Mouse (Mus musculus) kidney, adult 2 months (tissue): Measurements from ENCODE around the gene D130043K22Rik. TPM values are rescaled to one million over a fixed set of nuclear protein-coding genes. Genes with fewer than 3 reads are reported as not detected.

Experiments
- DNase-seq: peaks from one replicate; pipeline ENCODE4 v3.0.0; 2021
- H3K27ac ChIP-seq: fragments of 200-500 bp; 2 replicates; pipeline ENCODE4 v1.5.1; 2012; ENCODE audit warnings: low read depth, low read length, control low read depth, inconsistent platforms; ENCODE audit not compliant: insufficient read depth
- H3K27me3 ChIP-seq: fragments of 200-500 bp; replicated peaks from 2 replicates; pipeline ENCODE4 v1.6.1; 2012; ENCODE audit warnings: mild to moderate bottlenecking, moderate library complexity, low read length, inconsistent platforms; ENCODE audit not compliant: control insufficient read depth, insufficient read depth
- H3K36me3 ChIP-seq: fragments of 200-500 bp; 2 replicates; pipeline ENCODE4 v1.6.1; 2012; ENCODE audit warnings: mild to moderate bottlenecking, moderate library complexity, low read length, inconsistent platforms; ENCODE audit not compliant: control insufficient read depth, insufficient read depth
- H3K4me1 ChIP-seq: fragments of 200-500 bp; 2 replicates; pipeline ENCODE4 v1.6.1; 2011; ENCODE audit warnings: low read length; ENCODE audit not compliant: control insufficient read depth, insufficient read depth
- H3K4me3 ChIP-seq: fragments of 200-500 bp; 2 replicates; pipeline ENCODE4 v1.5.1; 2011; ENCODE audit warnings: mild to moderate bottlenecking, low read depth, low read length, control low read depth; ENCODE audit not compliant: insufficient read depth
- CTCF ChIP-seq: fragments of 200-500 bp; conservative IDR thresholded peaks from 2 replicates; pipeline ENCODE4 v1.5.1; 2011; ENCODE audit warnings: low read depth, mild to moderate bottlenecking, control low read depth, low read length, moderate library complexity, mixed read lengths; ENCODE audit not compliant: insufficient read depth, insufficient read length
- POLR2A ChIP-seq: fragments of 200-500 bp; IDR thresholded peaks from one replicate; pipeline ENCODE4 v1.6.1; 2011; ENCODE audit warnings: low read depth, low read length, control low read depth
- WGBS: fragments of 180-500 bp; shearing (Covaris S2); methylation state at CpG from one replicate; pipeline ENCODE4 v1.1.7; 2018; 5-methylcytosine and 5-hydroxymethylcytosine counted together
- polyA plus RNA-seq: library from polyadenylated mRNA; depleted of rRNA; stranded (reverse); fragments of >200 nt; gene quantifications from 2 replicates; pipeline ENCODE4 v1.2.3, GENCODE M21; 2012

Gene D130043K22Rik
- polyA plus RNA-seq, 1 experiment, result 0.67 TPM

DNA sequence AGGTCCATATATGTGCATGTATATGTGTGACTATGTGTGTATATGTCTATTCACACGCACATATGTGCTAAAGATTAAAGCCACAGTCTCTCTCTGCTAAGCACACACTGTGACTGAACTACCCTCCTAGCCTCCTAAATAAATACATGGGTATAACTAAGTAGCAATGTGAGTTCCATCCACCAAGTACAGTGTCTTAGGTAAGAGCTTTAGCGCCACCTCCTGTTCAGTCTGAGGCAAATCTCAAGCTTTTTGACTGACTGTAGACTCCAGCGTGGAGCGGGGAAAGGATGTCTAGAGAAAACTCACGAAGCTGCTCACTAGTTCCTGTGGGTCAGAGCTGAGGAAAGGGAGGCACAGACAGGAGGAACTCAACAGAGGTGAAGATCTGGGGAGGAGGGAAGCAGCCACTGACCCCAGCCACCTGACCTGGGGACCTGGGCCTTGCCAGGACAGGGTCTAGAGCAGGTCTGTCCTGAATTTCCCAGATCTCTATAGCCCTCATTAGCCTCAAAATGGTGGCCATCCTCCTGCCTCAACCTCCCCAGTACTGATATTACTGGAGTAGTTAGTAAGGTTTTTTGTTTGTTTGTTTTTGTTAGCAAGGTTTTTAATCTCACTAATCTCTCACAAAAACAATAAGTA lies 75.5 kb downstream of the D130043K22Rik start:
- TF ChIP-seq POLR2A (no peak), CTCF (peak; percentile 67)
- Histone ChIP-seq H3K4me3 (no peak overlapping the region), H3K27ac (no peak overlapping the region), H3K4me1 (no peaks in the 10 kb centered on the region; the same call in 1 of the 2 replicates), H3K36me3 (no peaks in the 10 kb centered on the region; the same call in none of the 2 replicates), H3K27me3 (no peaks in the 10 kb centered on the region)
- peak; percentile 69 for DNase-seq
- 20% methylated on average over 5 of the region's 5 CpGs for WGBS

DNA sequence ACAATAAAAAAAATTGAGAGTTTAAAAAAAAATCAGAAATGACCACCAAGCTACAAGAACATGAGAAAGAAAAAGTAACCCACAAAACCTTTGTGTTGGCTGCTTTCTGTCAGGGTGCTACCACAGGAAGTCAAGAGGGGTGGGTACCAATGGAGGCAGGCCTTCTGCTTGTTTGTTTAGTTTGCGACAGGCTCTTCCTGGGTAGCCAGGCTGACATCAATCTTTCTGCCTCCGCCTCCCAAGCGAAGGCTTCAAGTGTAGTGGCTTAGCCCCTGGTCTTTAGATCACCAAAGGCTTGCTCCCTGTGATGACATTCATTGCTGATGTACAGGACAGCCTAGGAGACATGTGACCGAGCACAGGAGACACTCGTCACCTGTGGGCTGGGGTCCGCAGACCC lies 76.3 kb downstream of the D130043K22Rik start:
- Histone ChIP-seq H3K27me3 (no peaks in the 10 kb centered on the region), H3K4me1 (no peaks in the 10 kb centered on the region; the same call in 1 of the 2 replicates), H3K27ac (no peak overlapping the region), H3K36me3 (no peaks in the 10 kb centered on the region; the same call in 1 of the 2 replicates), H3K4me3 (no peak overlapping the region)
- TF ChIP-seq CTCF (no peak), POLR2A (no peak)
- 87% methylated on average over 6 of the region's 6 CpGs for WGBS
- DNase-seq, result no peak

DNA sequence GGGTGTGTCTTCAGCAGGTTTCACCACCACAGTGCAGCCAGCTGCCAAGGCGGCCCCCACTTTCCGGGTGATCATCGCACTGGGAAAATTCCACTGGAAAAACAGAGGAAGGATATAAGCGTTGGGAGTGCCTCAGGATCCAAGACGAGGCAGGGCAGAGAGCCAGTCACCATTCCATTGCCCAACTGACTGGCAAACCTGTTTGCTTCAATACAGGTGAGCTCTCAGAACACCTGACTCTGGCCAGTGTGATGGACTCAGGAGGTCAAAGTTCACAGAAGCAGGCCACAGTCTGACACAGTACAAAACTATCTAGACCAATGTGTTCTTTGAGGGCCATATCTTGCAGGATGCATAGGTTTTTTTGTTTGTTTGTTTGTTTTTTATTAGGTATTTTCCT lies 79.1 kb downstream of the D130043K22Rik start:
- Histone ChIP-seq H3K36me3 (no peaks in the 10 kb centered on the region), H3K4me3 (no peak overlapping the region), H3K27ac (no peak overlapping the region), H3K4me1 (no peaks in the 10 kb centered on the region; the same call in 1 of the 2 replicates), H3K27me3 (no peaks in the 10 kb centered on the region)
- DNase-seq, result no peak
- WGBS, result 85% methylated on average over 5 of the region's 5 CpGs
- no peak for TF ChIP-seq POLR2A
- no peak for TF ChIP-seq CTCF

GRCm38 (mm10) chr13:24930591-24930990 lies 85.7 kb downstream of the D130043K22Rik start:
- H3K27me3 ChIP-seq, result no peaks in the 10 kb centered on the region
- H3K4me1 ChIP-seq, result no peaks in the 10 kb centered on the region; the same call in 1 of the 2 replicates
- TF ChIP-seq CTCF, result no peak
- TF ChIP-seq POLR2A, result no peak
- no peak overlapping the region for H3K27ac ChIP-seq
- no peak overlapping the region for H3K4me3 ChIP-seq
- no peaks in the 10 kb centered on the region for H3K36me3 ChIP-seq
- DNase-seq, result peak; percentile 55

DNA sequence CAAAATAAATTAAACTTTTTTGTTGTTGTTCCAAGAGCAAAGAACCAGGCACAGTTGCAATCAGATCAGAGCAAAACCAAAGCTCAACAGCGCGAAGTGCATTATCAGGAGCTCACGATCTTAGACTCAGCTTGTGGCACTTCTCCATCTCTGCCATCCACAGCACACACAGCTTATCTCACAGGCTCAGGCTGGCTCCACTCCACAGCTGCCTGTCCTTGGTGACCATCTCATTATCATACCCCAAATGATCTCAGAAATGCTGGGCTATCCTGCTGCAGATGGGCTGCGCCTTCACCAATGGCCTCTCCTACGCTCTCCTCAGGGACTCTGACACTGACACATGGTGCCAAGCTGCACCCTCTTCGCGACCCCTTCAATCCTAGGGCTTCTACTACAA lies 88.3 kb downstream of the D130043K22Rik start:
- Histone ChIP-seq H3K36me3 (no peaks in the 10 kb centered on the region), H3K27ac (no peak overlapping the region), H3K27me3 (no peaks in the 10 kb centered on the region), H3K4me1 (peaks cover 5% of the 10 kb centered on the region; the same call in 1 of the 2 replicates), H3K4me3 (no peak overlapping the region)
- TF ChIP-seq POLR2A, result no peak
- TF ChIP-seq CTCF, result no peak
- no peak for DNase-seq
- 91% methylated on average over 7 of the region's 7 CpGs for WGBS

DNA sequence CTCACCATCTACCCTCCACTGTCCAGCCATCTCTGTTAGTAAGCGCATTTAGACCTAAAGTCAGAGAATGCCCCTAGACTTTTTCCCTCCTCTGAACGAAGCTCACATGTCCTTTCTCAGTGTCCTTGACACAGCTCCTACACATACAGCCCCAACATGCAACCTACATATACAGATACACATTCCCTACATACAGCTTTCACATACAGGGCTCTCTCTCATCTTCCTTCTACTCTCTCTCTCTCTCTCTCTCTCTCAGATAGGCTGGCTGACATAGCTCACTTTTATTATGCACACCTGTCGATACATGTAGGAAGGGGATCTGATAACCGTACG lies 91.8 kb downstream of the D130043K22Rik start:
- H3K27me3 ChIP-seq, result no peaks in the 10 kb centered on the region
- no peak for DNase-seq
- H3K4me3 ChIP-seq, result peak overlapping the region; percentile 77
- no peak overlapping the region for H3K27ac ChIP-seq
- H3K4me1 ChIP-seq, result peaks cover 5% of the 10 kb centered on the region; the same call in 1 of the 2 replicates
- TF ChIP-seq POLR2A, result no peak
- no peak for TF ChIP-seq CTCF
- WGBS, result 25% methylated on average over 5 of the region's 5 CpGs
- H3K36me3 ChIP-seq, result no peaks in the 10 kb centered on the region

DNA sequence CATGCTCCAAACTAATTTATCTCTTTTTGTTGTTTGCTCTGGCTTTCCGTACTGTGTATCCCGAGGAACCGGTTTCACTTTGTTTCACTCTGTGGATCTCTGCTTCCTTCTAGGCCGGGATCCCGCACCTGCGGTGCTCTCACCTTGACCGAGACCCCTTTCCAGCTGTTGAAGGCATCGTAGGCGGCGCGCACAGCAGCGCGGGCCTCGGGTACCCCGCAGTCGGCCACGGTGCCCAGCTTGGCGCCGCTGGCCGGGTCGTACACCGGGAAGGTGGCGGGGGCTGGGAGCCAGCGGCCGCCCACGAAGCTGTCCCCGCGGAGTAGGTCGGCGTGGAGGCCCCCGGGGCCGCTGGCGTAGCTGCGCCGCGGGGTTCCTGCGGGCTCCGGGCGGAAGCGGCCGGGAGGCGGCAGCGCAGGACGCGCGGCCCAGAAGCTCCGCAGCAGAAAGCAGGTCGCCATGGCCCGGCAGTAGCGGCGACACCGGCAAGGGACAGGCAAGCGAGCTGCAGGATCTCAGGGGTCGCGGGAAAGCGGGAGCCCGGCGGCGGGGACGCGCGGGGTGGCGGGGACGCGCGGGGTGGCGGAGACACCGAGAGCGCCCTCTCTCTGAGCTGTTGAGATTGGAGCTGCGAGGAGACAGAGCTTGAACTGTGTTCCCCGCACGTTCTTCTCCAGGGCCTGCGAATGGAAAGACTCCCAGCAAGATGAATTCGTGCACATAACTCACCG lies 92.3 kb downstream of the D130043K22Rik start, which contains the start of gene Aldh5a1:
Gene Aldh5a1 (minus strand): TSS at position 554 of the 731 bp plus-strand sequence.
- Histone ChIP-seq H3K4me3 (peak within 1 kb of the TSS; percentile 77), H3K27ac (peak within 1 kb of the TSS; percentile 78; the same call in 1 of the 2 replicates), H3K27me3 (no peaks in the 10 kb centered on the region), H3K36me3 (no peaks in the 10 kb centered on the region), H3K4me1 (peaks cover 5% of the 10 kb centered on the region; the same call in 1 of the 2 replicates)
- 1% methylated on average over 75 of the region's 75 CpGs for WGBS
- peak; percentile 81 for DNase-seq
- TF ChIP-seq POLR2A (no peak), CTCF (peak; percentile 44)

DNA sequence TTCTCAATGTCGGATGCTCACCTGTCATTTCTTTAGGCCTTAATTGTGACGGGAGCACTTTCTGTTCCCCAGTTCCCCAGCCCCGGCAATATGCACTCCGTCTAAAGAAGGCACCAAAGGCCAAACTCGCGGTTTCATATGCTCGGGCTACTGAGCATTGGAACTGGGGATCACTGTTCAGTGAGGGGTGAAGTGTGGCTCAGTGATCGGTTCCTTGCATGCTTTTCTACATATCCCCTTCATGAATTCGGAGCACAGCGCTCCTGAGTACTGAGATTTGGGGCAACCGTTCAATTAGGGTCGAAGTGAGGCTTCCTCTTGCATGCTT lies 92.9 kb downstream of the D130043K22Rik start:
- Histone ChIP-seq H3K27me3 (no peaks in the 10 kb centered on the region), H3K27ac (no peak overlapping the region), H3K4me1 (peaks cover 5% of the 10 kb centered on the region; the same call in 1 of the 2 replicates), H3K36me3 (no peaks in the 10 kb centered on the region), H3K4me3 (peak overlapping the region; percentile 77)
- DNase-seq, result no peak
- WGBS, result 12% methylated on average over 12 of the region's 12 CpGs
- TF ChIP-seq POLR2A (no peak), CTCF (no peak)
